8 mouse cellular contexts compared by ENCODE assay signal in genomic region chr6:72439355-72440185, GRCm38 (mm10). TPM values are rescaled to one million over a fixed set of nuclear protein-coding genes. Genes with fewer than 3 reads are reported as not detected.
DNase-seq lines count a peak whose midpoint lies in the region; ATAC-seq lines count a peak whose summit lies in the region.

Gene Mat2a (minus strand): TSS chr6:72439558.

- intact Hi-C loops in left cerebral cortex, postnatal 10 days (cut with DNase I), result no loop called here

- DNase-seq in adipocyte (ENCODE audit: low spot score), result peak; percentile 93
- DNase-seq in embryo, embryonic 10 days (ENCODE audit: low spot score), result peak; percentile 88
- DNase-seq in gastrocnemius, postnatal 10 days, result peak; percentile 96
- peak; percentile 96 for DNase-seq in left cerebral cortex, postnatal 10 days (ENCODE audit: extremely low spot score in 1 of 2, low spot score in 2 of 2)
- peak; percentile 98 for DNase-seq in right cerebral cortex, postnatal 25 days
- DNase-seq in urinary bladder, postnatal 4 days (ENCODE audit: low spot score in 2 of 2), result peak; percentile 94

- ATAC-seq in inflammation-experienced regulatory T-cells, adult 6 months, result peak; percentile 69
- ATAC-seq in megakaryocyte-erythroid progenitor cell, adult 5-6 weeks (replicated peaks; ENCODE audit: low FRiP score, low TSS enrichment, poor library complexity, severe bottlenecking), result peak; percentile 77

RNA-seq across cellular contexts. Expression of gene Mat2a, which starts in this region (rescaled TPM):
- total RNA-seq in gastrocnemius, postnatal 10 days (2021), result 100 to 1,000 TPM; 200 to 249 TPM
- polyA plus RNA-seq in inflammation-experienced regulatory T-cells, adult 6 months (2017; shearing (Covaris generic)), result 100 to 1,000 TPM; 217 to 228 (median 219) TPM
- 100 to 1,000 TPM; 158 to 195 TPM for total RNA-seq in left cerebral cortex, postnatal 10 days (2021)
- total RNA-seq in megakaryocyte-erythroid progenitor cell, adult 5-6 weeks (2014; fragmentation: Nextera tagmentation), result 555 and 732 TPM in 2 replicates
- 235 and 332 TPM in 2 replicates for total RNA-seq in megakaryocyte-erythroid progenitor cell, adult 5-6 weeks (2017)

Comparison
In these comparisons a context has a peak if more than half of its experiments do, and no peak if none do; other contexts are left out.
1. Peak in every context shown above with its lines: DNase-seq and ATAC-seq.